Mouse (Mus musculus) bone marrow macrophage, adult 2 months (primary cell): ENCODE results near the gene Fam133b.

Experiments used
- CTCF ChIP-seq: IDR thresholded peaks from 2 replicates; pipeline ENCODE4 v1.5.1; 2012; ENCODE audit warnings: low read depth, mild to moderate bottlenecking, low read length, moderate library complexity
- POLR2A ChIP-seq: IDR thresholded peaks from 2 replicates; pipeline ENCODE4 v1.6.1; 2012; ENCODE audit warnings: mild to moderate bottlenecking, low read depth, low read length, borderline replicate concordance

DNA sequence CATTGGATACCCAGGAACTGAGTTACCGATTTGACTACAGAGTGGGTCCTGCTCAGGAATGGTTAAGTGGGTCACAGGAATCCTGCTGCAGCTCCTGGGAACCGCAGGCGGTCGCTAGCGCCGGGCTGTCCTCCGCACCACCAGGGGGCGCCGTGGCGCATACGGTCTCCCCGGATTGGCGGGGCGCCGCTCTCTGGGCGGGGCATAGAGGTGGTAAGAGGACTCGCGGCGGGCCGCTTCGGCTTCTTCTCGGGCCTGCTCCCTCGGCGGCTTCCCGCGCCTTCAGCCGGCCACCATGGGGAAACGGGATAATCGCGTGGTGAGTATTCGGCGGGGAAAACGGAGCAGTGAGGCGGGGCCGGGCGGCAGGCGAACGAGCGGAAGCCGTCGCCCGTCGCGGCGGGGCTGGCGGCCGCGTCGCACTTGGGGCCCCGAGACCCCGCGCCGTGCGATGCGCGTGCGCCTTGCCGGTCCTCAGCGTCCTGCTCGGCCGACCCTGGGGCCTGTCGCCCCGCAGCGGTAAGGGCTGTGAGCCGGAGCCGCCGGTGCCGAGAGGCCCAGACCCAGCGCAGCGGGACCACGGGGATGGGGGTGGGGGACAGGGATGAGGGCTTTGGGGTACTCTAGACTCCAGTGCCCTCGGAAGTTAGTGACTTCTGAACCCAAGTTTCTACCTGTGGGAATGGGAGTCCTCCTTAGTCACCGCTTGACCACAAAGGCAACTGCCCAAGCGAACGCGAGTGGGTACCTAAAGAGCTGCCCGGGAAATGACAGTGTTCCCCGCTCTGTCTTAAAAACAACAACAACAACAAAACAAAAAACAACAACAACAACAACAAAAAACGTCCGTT, at the start of gene Fam133b:
- peak; percentile 70 for TF ChIP-seq CTCF
- TF ChIP-seq POLR2A = no peak
